Mouse (Mus musculus) thymus, adult 2 months (tissue): Measurements from ENCODE around the gene Notch4.
A peak's percentile ranks its signal among the peaks of the same experiment; 100 is the strongest.

Source experiments
- CTCF ChIP-seq: fragments of 200-500 bp; IDR thresholded peaks from 2 replicates; pipeline ENCODE4 v1.5.1; 2012; ENCODE audit warnings: mild to moderate bottlenecking, control low read depth, low read length, moderate library complexity, borderline replicate concordance; ENCODE audit not compliant: control insufficient read depth, poor library complexity, insufficient read depth; ENCODE audit errors: extremely low read depth
- POLR2A ChIP-seq: fragments of 200-500 bp; IDR thresholded peaks from 2 replicates; pipeline ENCODE4 v1.6.1; 2012; ENCODE audit warnings: mild to moderate bottlenecking, low read length, control low read depth, moderate library complexity; ENCODE audit not compliant: control insufficient read depth, poor library complexity, insufficient read depth; ENCODE audit errors: extremely low read depth

- TF ChIP-seq POLR2A (peak; percentile 47; the same call in 1 of the 2 replicates), CTCF (0 out of 2 replicates have a peak, but pooled peaks have one; percentile 32)
Measured at GRCm38 (mm10) chr17:34630761-34631301, 66.8 kb downstream of the Notch4 start.
